Mouse (Mus musculus): ENCODE results near the gene Bspry. TPM values are rescaled to one million over a fixed set of nuclear protein-coding genes. Genes with fewer than 3 reads are reported as not detected.
A peak's percentile ranks its signal among the peaks of the same experiment; 100 is the strongest.

The Bspry gene
- total and polyA plus RNA-seq, 2 experiments from 2014 or later = 0.15 TPM; not detected in 1

DNA sequence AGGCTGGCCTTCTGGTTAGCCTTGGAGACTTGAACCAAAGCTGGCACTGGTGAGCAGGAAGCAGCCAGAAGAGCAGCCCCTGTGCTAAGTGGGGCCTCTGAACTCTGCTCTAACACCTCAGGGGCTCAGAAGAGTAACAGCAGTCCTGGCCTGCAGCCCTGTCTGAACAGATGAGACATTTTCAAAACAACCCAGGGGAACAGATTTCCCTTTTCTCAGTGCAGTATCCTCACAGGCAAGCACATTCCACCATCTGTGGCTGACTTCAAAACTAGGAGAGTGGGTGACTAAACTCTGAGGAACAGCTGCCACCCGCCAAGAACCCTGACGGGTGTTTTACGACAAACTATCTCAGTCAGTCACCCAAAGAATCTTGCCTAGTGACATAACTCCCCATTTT lies 20.8 kb upstream of the Bspry start:
- Histone ChIP-seq H3K36me3 (replicated peaks; ENCODE audit: control insufficient read depth, insufficient read depth, low read length) (no peaks in the 10 kb centered on the region), H3K4me3 (ENCODE audit: low read depth, low read length) (no peak overlapping the region), H3K27ac (ENCODE audit: low read depth) (no peak overlapping the region), H3K27me3 (ENCODE audit: control insufficient read depth, insufficient read depth, low read length) (no peaks in the 10 kb centered on the region), H3K9ac (replicated peaks; ENCODE audit: low read depth, low read length) (no peak overlapping the region), H3K4me2 (ENCODE audit: low read depth, low read length) (no peak overlapping the region), H3K4me1 (ENCODE audit: control insufficient read depth, insufficient read depth) (no peaks in the 10 kb centered on the region), H3K9me3 (replicated peaks; ENCODE audit: control insufficient read depth, low read length) (no peaks in the 10 kb centered on the region)
- DNase-seq (ENCODE audit: low spot score) (no peak), ATAC-seq (ENCODE audit: insufficient read depth, low read depth) (no peak)
- WGBS = 77% methylated on average over 3 of the region's 3 CpGs
- no peak for TF ChIP-seq CTCF (IDR thresholded peaks at IDR 0.05; ENCODE audit: low read depth)
- no peak for TF ChIP-seq EP300 (IDR thresholded peaks at IDR 0.05; ENCODE audit: low read depth)

GRCm38 (mm10) chr4:62460348-62460747 lies 19.5 kb upstream of the Bspry start:
- TF ChIP-seq CTCF (IDR thresholded peaks at IDR 0.05; ENCODE audit: low read depth) (no peak), EP300 (IDR thresholded peaks at IDR 0.05; ENCODE audit: low read depth) (no peak)
- WGBS = 77% methylated on average over 8 of the region's 8 CpGs
- ATAC-seq (ENCODE audit: insufficient read depth, low read depth) (no peak), DNase-seq (ENCODE audit: low spot score) (no peak)
- no peak overlapping the region for H3K4me3 ChIP-seq (ENCODE audit: low read depth, low read length)
- H3K36me3 ChIP-seq (replicated peaks; ENCODE audit: control insufficient read depth, insufficient read depth, low read length) = no peaks in the 10 kb centered on the region
- no peaks in the 10 kb centered on the region for H3K27me3 ChIP-seq (ENCODE audit: control insufficient read depth, insufficient read depth, low read length)
- H3K4me2 ChIP-seq (ENCODE audit: low read depth, low read length) = no peak overlapping the region
- no peaks in the 10 kb centered on the region for H3K9me3 ChIP-seq (replicated peaks; ENCODE audit: control insufficient read depth, low read length)
- H3K4me1 ChIP-seq (ENCODE audit: control insufficient read depth, insufficient read depth) = no peaks in the 10 kb centered on the region
- no peak overlapping the region for H3K9ac ChIP-seq (replicated peaks; ENCODE audit: low read depth, low read length)
- no peak overlapping the region for H3K27ac ChIP-seq (ENCODE audit: low read depth)

GRCm38 (mm10) chr4:62463124-62463523 lies 16.7 kb upstream of the Bspry start:
- DNase-seq (ENCODE audit: low spot score) (no peak), ATAC-seq (ENCODE audit: insufficient read depth, low read depth) (no peak)
- no peaks in the 10 kb centered on the region for H3K9me3 ChIP-seq (replicated peaks; ENCODE audit: control insufficient read depth, low read length)
- no peaks in the 10 kb centered on the region for H3K27me3 ChIP-seq (ENCODE audit: control insufficient read depth, insufficient read depth, low read length)
- TF ChIP-seq CTCF (IDR thresholded peaks at IDR 0.05; ENCODE audit: low read depth) (no peak), EP300 (IDR thresholded peaks at IDR 0.05; ENCODE audit: low read depth) (no peak)
- H3K4me3 ChIP-seq (ENCODE audit: low read depth, low read length) = no peak overlapping the region
- no peak overlapping the region for H3K4me2 ChIP-seq (ENCODE audit: low read depth, low read length)
- no peak overlapping the region for H3K9ac ChIP-seq (replicated peaks; ENCODE audit: low read depth, low read length)
- H3K36me3 ChIP-seq (replicated peaks; ENCODE audit: control insufficient read depth, insufficient read depth, low read length) = no peaks in the 10 kb centered on the region
- no peaks in the 10 kb centered on the region for H3K4me1 ChIP-seq (ENCODE audit: control insufficient read depth, insufficient read depth)
- no peak overlapping the region for H3K27ac ChIP-seq (ENCODE audit: low read depth)
- 63% methylated on average over 2 of the region's 2 CpGs for WGBS

DNA sequence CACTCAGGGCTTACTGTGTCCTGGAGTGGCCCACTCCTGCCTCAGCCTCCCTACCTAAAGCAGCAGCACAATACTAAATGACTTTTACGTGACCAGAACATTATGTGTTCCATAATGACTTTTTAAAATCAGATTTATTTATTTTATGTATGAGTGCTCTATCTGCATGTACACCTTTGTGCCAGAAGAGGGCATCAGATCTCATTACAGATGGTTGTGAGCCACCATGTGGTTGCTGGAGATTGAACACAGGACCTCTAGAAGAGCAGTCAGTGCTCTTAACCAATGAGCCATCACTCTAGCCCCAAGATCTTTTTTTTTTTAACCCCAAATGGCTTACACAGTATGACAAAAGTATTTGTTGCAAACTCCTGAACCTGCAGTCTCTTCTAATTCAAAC lies 11.7 kb upstream of the Bspry start:
- WGBS = 67% methylated on average over 1 of the region's 1 CpGs
- Histone ChIP-seq H3K4me3 (ENCODE audit: low read depth, low read length) (no peak overlapping the region), H3K27ac (ENCODE audit: low read depth) (no peak overlapping the region), H3K9ac (replicated peaks; ENCODE audit: low read depth, low read length) (no peak overlapping the region), H3K27me3 (ENCODE audit: control insufficient read depth, insufficient read depth, low read length) (no peaks in the 10 kb centered on the region), H3K4me2 (ENCODE audit: low read depth, low read length) (no peak overlapping the region), H3K9me3 (replicated peaks; ENCODE audit: control insufficient read depth, low read length) (no peaks in the 10 kb centered on the region), H3K36me3 (replicated peaks; ENCODE audit: control insufficient read depth, insufficient read depth, low read length) (no peaks in the 10 kb centered on the region), H3K4me1 (ENCODE audit: control insufficient read depth, insufficient read depth) (no peaks in the 10 kb centered on the region)
- TF ChIP-seq CTCF (IDR thresholded peaks at IDR 0.05; ENCODE audit: low read depth) (0 out of 2 replicates have a peak, but pooled peaks have one; percentile 19), EP300 (IDR thresholded peaks at IDR 0.05; ENCODE audit: low read depth) (no peak)
- DNase-seq (ENCODE audit: low spot score) (no peak), ATAC-seq (ENCODE audit: insufficient read depth, low read depth) (no peak)

- H3K27ac ChIP-seq (ENCODE audit: low read depth) = no peak within 1 kb of the TSS
- no peaks in the 10 kb centered on the region for H3K9me3 ChIP-seq (replicated peaks; ENCODE audit: control insufficient read depth, low read length)
- H3K4me1 ChIP-seq (ENCODE audit: control insufficient read depth, insufficient read depth) = no peaks in the 10 kb centered on the region
- no peaks in the 10 kb centered on the region for H3K27me3 ChIP-seq (ENCODE audit: control insufficient read depth, insufficient read depth, low read length)
- H3K36me3 ChIP-seq (replicated peaks; ENCODE audit: control insufficient read depth, insufficient read depth, low read length) = no peaks in the 10 kb centered on the region
- 0% methylated on average over 30 of the region's 30 CpGs for WGBS
- DNase-seq (ENCODE audit: low spot score) (peak; percentile 43), ATAC-seq (ENCODE audit: insufficient read depth, low read depth) (peak; percentile 86)
- TF ChIP-seq CTCF (IDR thresholded peaks at IDR 0.05; ENCODE audit: low read depth) (no peak), EP300 (IDR thresholded peaks at IDR 0.05; ENCODE audit: low read depth) (no peak)
- peak within 1 kb of the TSS; percentile 81 for H3K4me2 ChIP-seq (ENCODE audit: low read depth, low read length)
- H3K4me3 ChIP-seq (ENCODE audit: low read depth, low read length) = peak within 1 kb of the TSS; percentile 56
- H3K9ac ChIP-seq (replicated peaks; ENCODE audit: low read depth, low read length) = peak within 1 kb of the TSS; percentile 38; the same call in 1 of the 2 replicates
These were observed 9.2 kb upstream of the Bspry start, which contains the start of gene Wdr31 for GRCm38 (mm10) chr4:62470598-62471051. Wdr31 (minus strand) TSS chr4:62470896.

DNA sequence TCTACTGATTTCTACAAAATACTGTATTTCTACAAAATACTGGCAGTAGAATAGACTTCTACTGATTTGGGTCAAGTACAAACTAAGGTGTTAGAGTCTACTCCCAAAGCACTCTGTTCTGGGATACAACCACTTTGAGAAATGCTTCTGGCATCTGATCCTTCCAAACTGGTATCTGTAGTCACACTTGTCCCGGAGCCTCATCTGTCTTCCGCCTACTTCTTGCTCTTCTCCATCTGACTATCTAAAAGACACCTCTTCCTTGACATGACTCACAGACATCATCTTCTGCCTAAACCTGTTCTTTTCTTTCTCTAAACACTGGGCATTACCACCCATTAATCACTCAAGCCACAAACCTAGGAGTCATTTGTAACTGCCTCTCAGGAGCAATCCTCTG lies 7.8 kb upstream of the Bspry start:
- H3K4me2 ChIP-seq (ENCODE audit: low read depth, low read length) = no peak overlapping the region
- no peak overlapping the region for H3K27ac ChIP-seq (ENCODE audit: low read depth)
- no peak overlapping the region for H3K9ac ChIP-seq (replicated peaks; ENCODE audit: low read depth, low read length)
- H3K4me1 ChIP-seq (ENCODE audit: control insufficient read depth, insufficient read depth) = no peaks in the 10 kb centered on the region
- DNase-seq (ENCODE audit: low spot score) (no peak), ATAC-seq (ENCODE audit: insufficient read depth, low read depth) (no peak)
- no peaks in the 10 kb centered on the region for H3K27me3 ChIP-seq (ENCODE audit: control insufficient read depth, insufficient read depth, low read length)
- no peaks in the 10 kb centered on the region for H3K36me3 ChIP-seq (replicated peaks; ENCODE audit: control insufficient read depth, insufficient read depth, low read length)
- WGBS = 95% methylated on average over 2 of the region's 2 CpGs
- H3K4me3 ChIP-seq (ENCODE audit: low read depth, low read length) = no peak overlapping the region
- H3K9me3 ChIP-seq (replicated peaks; ENCODE audit: control insufficient read depth, low read length) = no peaks in the 10 kb centered on the region
- TF ChIP-seq CTCF (IDR thresholded peaks at IDR 0.05; ENCODE audit: low read depth) (no peak), EP300 (IDR thresholded peaks at IDR 0.05; ENCODE audit: low read depth) (no peak)

Data from heart, postnatal 0 days (tissue).